Mouse (Mus musculus) neutrophil, adult 5-6 weeks (primary cell): ENCODE measurements around the gene Sec61g. TPM values are rescaled to one million over a fixed set of nuclear protein-coding genes. Genes with fewer than 3 reads are reported as not detected.

Experiments used
- ATAC-seq: fragments of 151-379, 151-347 bp; 2 replicates; pipeline ENCODE4 v1.8.0; 2017; ENCODE audit warnings: mild to moderate bottlenecking, moderate TSS enrichment; ENCODE audit not compliant: insufficient number of reproducible peaks, poor library complexity, low FRiP score, severe bottlenecking; ENCODE audit errors: extremely low read depth
- total RNA-seq: library from RNA; stranded (forward); fragments of 200-1000 nt; gene quantifications from 2 replicates; pipeline ENCODE4 v1.2.3, GENCODE M21; 2017

Sec61g gene
- total RNA-seq, 1 experiment from 2014 or later: 13.2 TPM

- no peak for ATAC-seq
These were observed 9.3 kb downstream of the Sec61g start for GRCm38 (mm10) chr11:16498756-16499680.

Other genes starting within 250 kb of the Sec61g start
- under 0.01 and 0.25 TPM in 2 replicates for gene Egfr, start 243.7 kb upstream of the Sec61g start, total RNA-seq